Mouse (Mus musculus) ES-E14 (cell line): ENCODE measurements at regions not wholly inside any gene's neighbourhood (a gene's known extent, or its start where the extent isn't known, plus 50 kb on each side); places are given as distances from the start of the nearest gene placed in this dataset.

Experiments
- DNase-seq: peaks from one replicate; pipeline ENCODE4 v3.0.0-alpha.2; 2013; ENCODE audit warnings: low read depth, low spot score
- H3K27ac ChIP-seq: 2 replicates; pipeline ENCODE4 v1.5.1; 2012; ENCODE audit warnings: low read depth, mild to moderate bottlenecking, low read length, moderate library complexity, mixed read lengths; ENCODE audit not compliant: poor library complexity, insufficient read depth, severe bottlenecking
- H3K36me3 ChIP-seq: 2 replicates; pipeline ENCODE4 v1.6.1; 2012; ENCODE audit warnings: mild to moderate bottlenecking, low read length, moderate library complexity, mixed read lengths; ENCODE audit not compliant: control insufficient read depth, poor library complexity, insufficient read depth, severe bottlenecking
- H3K4me1 ChIP-seq, 2 experiments: fragments of 150-350 bp in 1 of 2; sonication (generic) in 1 of 2; 2 replicates each; pipeline ENCODE4 v1.6.1; 2012; ENCODE audit warnings: low read length in 2 of 2, mild to moderate bottlenecking in 1 of 2, mixed read lengths in 1 of 2; ENCODE audit not compliant: control insufficient read depth in 2 of 2, insufficient read depth in 2 of 2, poor library complexity in 1 of 2
- H3K4me3 ChIP-seq, 2 experiments: fragments of 150-350 bp in 1 of 2; sonication (generic) in 1 of 2; 2 replicates each; pipeline ENCODE4 v1.5.1; 2012; ENCODE audit warnings: low read length in 2 of 2, low read depth in 1 of 2, mild to moderate bottlenecking in 1 of 2, mixed read lengths in 1 of 2; ENCODE audit not compliant: insufficient read depth in 1 of 2, poor library complexity in 1 of 2, severe bottlenecking in 1 of 2
- H3K9ac ChIP-seq: 2 replicates; pipeline ENCODE4 v1.6.1; 2012; ENCODE audit warnings: low read depth, mild to moderate bottlenecking, low read length, mixed read lengths; ENCODE audit not compliant: poor library complexity, insufficient read depth, severe bottlenecking
- H3K9me3 ChIP-seq: fragments of 150-350 bp; sonication (generic); 2 replicates; pipeline ENCODE4 v1.6.1; 2012; ENCODE audit warnings: low read depth, mild to moderate bottlenecking, low read length; ENCODE audit not compliant: control insufficient read depth, insufficient read depth
- MAFK ChIP-seq: IDR thresholded peaks from 2 replicates; pipeline ENCODE4 v1.6.1; 2014; ENCODE audit warnings: mild to moderate bottlenecking, low read depth, low read length, inconsistent platforms; ENCODE audit not compliant: insufficient read depth
- ZC3H11A ChIP-seq: IDR thresholded peaks from 2 replicates; pipeline ENCODE4 v1.6.1; 2012; ENCODE audit warnings: low read depth, mild to moderate bottlenecking, inconsistent platforms, low read length, borderline replicate concordance
- in situ Hi-C, 2 experiments: fragments of 600-800 bp; cut with MboI; formaldehyde crosslinking; loops; one replicate each; pipeline ENCODE4 v1.15.1; 2025; ENCODE audit warnings: low sequenced_read_pairs in 2 of 2, inconsistent platforms in 1 of 2; ENCODE audit not compliant: unreplicated experiment in 2 of 2

DNA sequence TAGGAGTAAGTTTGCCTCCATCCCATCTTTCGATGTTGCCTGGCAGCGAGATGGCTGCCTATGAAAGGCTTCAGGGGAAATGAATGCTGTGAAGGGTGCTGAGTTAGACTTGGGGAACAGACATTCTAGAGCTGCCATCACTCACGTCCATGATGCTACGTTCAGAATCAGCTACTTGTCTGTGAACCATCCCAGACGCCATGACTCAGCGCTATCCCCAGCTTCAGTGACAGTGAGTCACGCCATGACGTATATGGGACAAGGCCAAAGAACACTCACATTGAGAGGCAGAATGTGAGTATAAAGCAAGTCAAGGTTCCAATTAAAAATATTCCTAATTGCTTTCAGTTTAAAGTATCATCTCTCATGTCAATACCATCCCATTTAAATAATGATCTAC, 52.4 kb upstream of the Gm10234 start:
- TF ChIP-seq ZC3H11A (no peak), MAFK (peak; percentile 51; the same call in 1 of the 2 replicates)
- in situ Hi-C loops, result no loop called here
- DNase-seq, result no peak
- no peaks in the 10 kb centered on the region for H3K36me3 ChIP-seq
- no peaks in the 10 kb centered on the region for H3K9me3 ChIP-seq
- no peak overlapping the region for H3K9ac ChIP-seq
- no peak overlapping the region for H3K27ac ChIP-seq
- no peaks in the 10 kb centered on the region for H3K4me1 ChIP-seq
- H3K4me3 ChIP-seq, result no peak overlapping the region
